Comparison of ENCODE assay signal across 8 mouse cellular contexts in genomic region chr9:43238631-43239545, GRCm38 (mm10). TPM values are rescaled to one million over a fixed set of nuclear protein-coding genes. Genes with fewer than 3 reads are reported as not detected.
DNase-seq lines count a peak whose midpoint lies in the region; ATAC-seq lines count a peak whose summit lies in the region.

No protein-coding gene starts in this region.

- H3K4me2 ChIP-seq in lung, embryonic 15.5 days, result peak overlapping the region; percentile 85
- peak overlapping the region; percentile 70 for H3K4me2 ChIP-seq in embryonic facial prominence, embryonic 12.5 days (replicated peaks)
- H3K4me2 ChIP-seq in intestine, embryonic 15.5 days (replicated peaks), result peak overlapping the region; percentile 58
- peak overlapping the region; percentile 80 for H3K4me2 ChIP-seq in midbrain, embryonic 11.5 days

- H3K36me3 ChIP-seq in lung, embryonic 15.5 days, result no peaks in the 10 kb centered on the region
- H3K36me3 ChIP-seq in embryonic facial prominence, embryonic 12.5 days, result peaks cover 19% of the 10 kb centered on the region; the same call in 1 of the 2 replicates
- no peaks in the 10 kb centered on the region for H3K36me3 ChIP-seq in intestine, embryonic 15.5 days
- H3K36me3 ChIP-seq in midbrain, embryonic 11.5 days (ENCODE audit: control insufficient read depth, insufficient read depth, low read length), result no peaks in the 10 kb centered on the region

- H3K4me3 ChIP-seq in lung, embryonic 15.5 days, result peak overlapping the region; percentile 90
- H3K4me3 ChIP-seq in embryonic facial prominence, embryonic 12.5 days, result peak overlapping the region; percentile 97
- peak overlapping the region; percentile 84 for H3K4me3 ChIP-seq in intestine, embryonic 15.5 days (replicated peaks)
- peak overlapping the region; percentile 60 for H3K4me3 ChIP-seq in midbrain, embryonic 11.5 days (ENCODE audit: low read depth, low read length)

- 2% methylated on average over 51 of the region's 51 CpGs for WGBS in lung, embryonic 15.5 days
- 1% methylated on average over 51 of the region's 51 CpGs for WGBS in embryonic facial prominence, embryonic 12.5 days
- WGBS in intestine, embryonic 15.5 days, result 1% methylated on average over 50 of the region's 51 CpGs
- WGBS in midbrain, embryonic 11.5 days, result 1% methylated on average over 46 of the region's 51 CpGs

- peak overlapping the region; percentile 80 for H3K9ac ChIP-seq in lung, embryonic 15.5 days
- peak overlapping the region; percentile 89 for H3K9ac ChIP-seq in embryonic facial prominence, embryonic 12.5 days
- H3K9ac ChIP-seq in intestine, embryonic 15.5 days, result peak overlapping the region; percentile 89
- H3K9ac ChIP-seq in midbrain, embryonic 11.5 days (ENCODE audit: low read length), result peak overlapping the region; percentile 71

- peak; percentile 11; the same call in 1 of the 2 replicates for ATAC-seq in lung, embryonic 15.5 days (ENCODE audit: borderline replicate concordance, extremely low read depth, low FRiP score, low TSS enrichment)
- ATAC-seq in embryonic facial prominence, embryonic 12.5 days (ENCODE audit: insufficient number of reproducible peaks, insufficient read depth, low FRiP score, low TSS enrichment), result no peak
- ATAC-seq in intestine, embryonic 15.5 days, result peak; percentile 32; the same call in 1 of the 2 replicates
- peak; percentile 6; the same call in 1 of the 2 replicates for ATAC-seq in midbrain, embryonic 11.5 days (ENCODE audit: low FRiP score)

- no peak for DNase-seq in lung, postnatal 14 days
- DNase-seq in midbrain, embryonic 11.5 days (ENCODE audit: low spot score, missing footprints), result peak; percentile 93
- no peak for DNase-seq in ovary, postnatal 14 days (ENCODE audit: low spot score)
- DNase-seq in cerebellum, adult 11-12 months, result no peak
- no peak for DNase-seq in gastrocnemius, adult 18-20 months (ENCODE audit: low spot score)

- H3K27ac ChIP-seq in lung, embryonic 15.5 days, result peak overlapping the region; percentile 90
- H3K27ac ChIP-seq in embryonic facial prominence, embryonic 12.5 days, result peak overlapping the region; percentile 95
- H3K27ac ChIP-seq in intestine, embryonic 15.5 days, result peak overlapping the region; percentile 94
- H3K27ac ChIP-seq in midbrain, embryonic 11.5 days (ENCODE audit: low read depth, low read length), result no peak overlapping the region

- no peaks in the 10 kb centered on the region for H3K27me3 ChIP-seq in lung, embryonic 15.5 days
- H3K27me3 ChIP-seq in embryonic facial prominence, embryonic 12.5 days, result no peaks in the 10 kb centered on the region
- H3K27me3 ChIP-seq in intestine, embryonic 15.5 days (replicated peaks), result no peaks in the 10 kb centered on the region
- peaks cover 24% of the 10 kb centered on the region for H3K27me3 ChIP-seq in midbrain, embryonic 11.5 days (ENCODE audit: control insufficient read depth, insufficient read depth, low read length)

- H3K4me1 ChIP-seq in lung, embryonic 15.5 days, result peaks cover 50% of the 10 kb centered on the region
- H3K4me1 ChIP-seq in embryonic facial prominence, embryonic 12.5 days, result peaks cover 57% of the 10 kb centered on the region
- peaks cover 44% of the 10 kb centered on the region for H3K4me1 ChIP-seq in intestine, embryonic 15.5 days (replicated peaks)
- H3K4me1 ChIP-seq in midbrain, embryonic 11.5 days (ENCODE audit: control insufficient read depth, insufficient read depth, low read length), result peaks cover 5% of the 10 kb centered on the region; the same call in 1 of the 2 replicates

- H3K9me3 ChIP-seq in lung, embryonic 15.5 days, result no peaks in the 10 kb centered on the region
- H3K9me3 ChIP-seq in embryonic facial prominence, embryonic 12.5 days, result no peaks in the 10 kb centered on the region
- H3K9me3 ChIP-seq in intestine, embryonic 15.5 days, result no peaks in the 10 kb centered on the region
- H3K9me3 ChIP-seq in midbrain, embryonic 11.5 days (ENCODE audit: control insufficient read depth, low read length), result no peaks in the 10 kb centered on the region

RNA-seq across cellular contexts. Expression of gene Oaf, which starts 0.8 kb away (rescaled TPM):
- 48.9 and 54.2 TPM in 2 replicates for polyA plus RNA-seq in lung, embryonic 15.5 days (2015; fragmentation: Nextera tagmentation; extraction: Ambion mirVana)
- polyA plus RNA-seq in embryonic facial prominence, embryonic 12.5 days (2016; fragmentation: Nextera tagmentation; extraction: Ambion mirVana), result 89.3 and 106 TPM in 2 replicates
- 56.8 and 61.0 TPM in 2 replicates for polyA plus RNA-seq in intestine, embryonic 15.5 days (2015; fragmentation: Nextera tagmentation; extraction: Ambion mirVana)
- 26.4 and 28.6 TPM in 2 replicates for polyA plus RNA-seq in midbrain, embryonic 11.5 days (2014; fragmentation: Nextera tagmentation; extraction: Ambion mirVana)
- 1 to 10 TPM; 4.2 to 6.4 TPM for total RNA-seq in gastrocnemius, adult 18-20 months (2021)

RNA-seq across cellular contexts. Expression of gene Pou2f3, which starts 28.7 kb away (rescaled TPM):
- polyA plus RNA-seq in lung, embryonic 15.5 days (2015; fragmentation: Nextera tagmentation; extraction: Ambion mirVana), result 0.08 and 0.22 TPM in 2 replicates
- polyA plus RNA-seq in embryonic facial prominence, embryonic 12.5 days (2016; fragmentation: Nextera tagmentation; extraction: Ambion mirVana), result 0.18 TPM in 1 of 2 replicates, not detected in the other
- 0.52 and 0.70 TPM in 2 replicates for polyA plus RNA-seq in intestine, embryonic 15.5 days (2015; fragmentation: Nextera tagmentation; extraction: Ambion mirVana)
- polyA plus RNA-seq in midbrain, embryonic 11.5 days (2014; fragmentation: Nextera tagmentation; extraction: Ambion mirVana), result not detected in 2 replicates
- total RNA-seq in gastrocnemius, adult 18-20 months (2021), result under 1 TPM in 1 of 2 experiments, not detected in 1; 0.16 TPM
